Mouse (Mus musculus): Measurements from ENCODE around the gene Prkag2. TPM values are rescaled to one million over a fixed set of nuclear protein-coding genes. Genes with fewer than 3 reads are reported as not detected.
"Not testable (repeated sequence)": the region's sequence is repeated elsewhere in the genome, so short reads cannot be mapped to it uniquely, and the experiment has no call there.

Gene Prkag2
- polyA plus RNA-seq, 1 experiment from 2014 or later: 63.1 TPM

DNA sequence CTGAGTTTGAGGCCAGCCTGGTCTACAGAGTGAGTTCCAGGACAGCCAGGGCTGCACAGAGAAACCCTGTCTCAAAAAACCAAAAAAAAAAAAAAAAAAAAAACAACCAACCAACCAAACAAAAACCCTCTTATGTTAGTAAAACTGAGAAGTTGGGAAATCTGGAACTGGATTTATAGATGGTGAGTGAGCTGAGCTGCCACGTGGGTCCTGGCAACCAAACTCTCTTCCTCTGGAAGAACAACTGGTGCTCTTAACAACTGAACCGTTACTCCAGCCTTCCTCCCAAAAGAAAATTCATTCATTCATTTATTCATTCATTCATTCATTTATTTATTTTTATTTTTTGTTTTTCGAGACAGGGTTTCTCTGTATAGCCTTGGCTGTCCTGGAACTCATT, 278.2 kb downstream of the Prkag2 start:
- ATAC-seq; H3K27ac ChIP-seq; H3K4me3 ChIP-seq; H3K36me3 ChIP-seq (ENCODE audit: poor library complexity, severe bottlenecking); H3K27me3 ChIP-seq; H3K9me3 ChIP-seq (replicated peaks); H3K9ac ChIP-seq; H3K4me2 ChIP-seq: not testable (repeated sequence)
- 87% methylated on average over 3 of the region's 3 CpGs for WGBS
- H3K4me1 ChIP-seq: peaks cover 26% of the 10 kb centered on the region

DNA sequence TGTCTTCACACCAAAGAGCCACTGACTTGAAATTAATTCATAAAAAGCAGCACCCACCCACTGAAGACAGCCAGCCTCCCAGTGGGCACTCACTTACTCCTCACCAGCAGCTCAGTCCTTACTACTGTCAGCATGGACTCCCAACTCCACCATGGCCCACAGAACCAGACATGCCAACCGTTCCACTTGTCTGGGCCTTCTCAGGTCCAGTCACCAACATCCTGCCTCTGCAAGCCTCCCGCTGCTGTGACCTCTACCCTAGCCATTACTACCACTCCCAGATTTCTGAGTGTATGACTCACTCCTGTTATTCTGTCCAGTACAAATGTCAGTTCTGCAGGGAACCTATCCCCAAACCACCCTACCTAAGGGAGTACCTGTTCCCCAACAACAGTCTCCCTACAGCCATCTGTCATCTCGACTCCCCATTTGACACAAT, 279.0 kb downstream of the Prkag2 start:
- Histone ChIP-seq H3K36me3 (ENCODE audit: poor library complexity, severe bottlenecking) (peaks cover 9% of the 10 kb centered on the region), H3K9ac (no peak overlapping the region), H3K9me3 (replicated peaks) (no peaks in the 10 kb centered on the region), H3K4me2 (no peak overlapping the region), H3K4me3 (no peak overlapping the region), H3K27me3 (no peaks in the 10 kb centered on the region), H3K27ac (no peak overlapping the region), H3K4me1 (peaks cover 25% of the 10 kb centered on the region)
- 84% methylated on average over 3 of the region's 3 CpGs for WGBS
- no peak for ATAC-seq

DNA sequence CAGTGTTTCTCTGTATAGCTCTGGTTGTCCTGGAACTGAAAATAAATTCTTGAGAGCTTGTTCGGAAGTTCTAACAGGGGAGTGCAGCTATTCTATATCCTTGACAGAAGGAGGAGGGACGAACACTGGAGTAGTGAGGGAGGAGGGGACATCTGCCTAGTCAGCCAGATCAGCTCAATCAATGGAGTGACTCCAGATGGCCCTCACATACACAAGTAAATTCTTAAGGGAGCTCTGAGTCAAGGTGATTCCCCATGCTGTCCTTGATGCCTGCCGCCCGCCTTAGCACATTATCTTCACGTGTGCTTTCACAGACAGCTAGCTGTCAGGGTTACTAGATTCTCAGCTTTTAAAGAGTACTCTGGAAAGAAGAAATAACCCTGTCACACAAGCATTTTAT, 279.8 kb downstream of the Prkag2 start:
- Histone ChIP-seq H3K9me3 (replicated peaks) (no peaks in the 10 kb centered on the region), H3K4me3 (no peak overlapping the region), H3K27ac (no peak overlapping the region), H3K27me3 (no peaks in the 10 kb centered on the region), H3K9ac (no peak overlapping the region), H3K4me2 (no peak overlapping the region), H3K36me3 (ENCODE audit: poor library complexity, severe bottlenecking) (peaks cover 13% of the 10 kb centered on the region), H3K4me1 (peaks cover 17% of the 10 kb centered on the region; the same call in 1 of the 2 replicates)
- 71% methylated on average over 5 of the region's 5 CpGs for WGBS
- no peak for ATAC-seq

DNA sequence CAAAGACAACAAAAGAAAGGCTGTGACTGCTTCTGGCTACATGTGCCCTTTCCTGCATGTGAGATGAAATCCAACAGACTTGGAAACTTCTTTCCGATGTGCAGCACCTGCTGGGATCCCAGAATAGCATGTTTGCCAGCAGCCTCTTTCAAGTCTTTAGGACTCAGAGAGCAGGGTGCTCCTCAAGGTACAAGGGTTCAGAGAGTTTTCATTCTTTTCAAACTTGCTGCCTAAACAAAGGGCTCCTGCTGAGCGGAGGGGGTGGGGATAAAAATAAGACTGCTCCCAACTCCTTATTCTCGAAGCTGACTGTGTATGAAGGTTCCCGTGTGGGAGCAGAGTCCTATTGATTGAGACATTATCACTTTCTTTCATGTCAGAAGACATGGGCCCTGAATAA, 283.3 kb downstream of the Prkag2 start:
- ATAC-seq: no peak
- Histone ChIP-seq H3K9me3 (replicated peaks) (no peaks in the 10 kb centered on the region), H3K4me2 (no peak overlapping the region), H3K4me3 (no peak overlapping the region), H3K27ac (no peak overlapping the region), H3K9ac (no peak overlapping the region), H3K27me3 (no peaks in the 10 kb centered on the region), H3K4me1 (peaks cover 13% of the 10 kb centered on the region; the same call in 1 of the 2 replicates), H3K36me3 (ENCODE audit: poor library complexity, severe bottlenecking) (peaks cover 43% of the 10 kb centered on the region)
- WGBS: 45% methylated on average over 4 of the region's 4 CpGs

DNA sequence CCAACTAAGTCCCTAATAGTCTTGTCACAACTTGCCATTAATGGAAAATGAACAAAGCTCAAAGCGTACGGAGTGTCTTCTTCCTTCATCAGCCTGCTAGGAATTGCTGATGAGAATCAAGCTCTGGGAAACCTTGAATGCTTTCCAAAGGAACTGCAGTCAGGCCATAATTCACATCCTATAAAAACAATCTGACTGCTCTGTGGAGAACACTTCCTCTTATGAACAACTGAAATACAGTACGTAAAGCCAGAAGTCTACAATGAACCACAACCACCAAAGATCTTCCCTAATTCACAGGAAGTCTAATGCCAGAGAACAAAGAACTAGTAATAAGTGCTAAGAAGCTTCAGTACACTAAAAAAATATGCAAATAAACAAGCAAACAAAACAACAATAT, 286.5 kb downstream of the Prkag2 start:
- H3K9me3 ChIP-seq (replicated peaks): no peaks in the 10 kb centered on the region

DNA sequence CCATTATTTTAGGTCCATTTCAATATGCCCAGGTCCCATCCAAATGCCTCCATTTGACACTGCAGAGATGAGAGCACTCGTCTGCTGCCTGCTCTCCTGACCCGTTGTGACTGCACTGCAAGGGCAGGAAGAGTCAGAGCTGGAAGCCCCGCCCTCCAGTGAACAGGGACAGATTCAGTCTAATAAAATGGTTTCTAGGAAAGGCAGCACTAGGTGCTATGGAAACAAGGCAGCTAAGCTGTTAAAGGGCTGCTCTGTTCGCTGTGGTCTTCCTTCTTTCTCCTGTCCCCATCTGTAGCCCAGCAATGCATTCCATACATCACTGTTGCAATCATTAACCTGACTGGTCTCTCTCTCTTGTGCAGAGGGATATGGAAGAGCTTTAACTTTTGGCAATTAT, 287.4 kb downstream of the Prkag2 start:
- H3K9ac ChIP-seq: no peak overlapping the region
- no peak for ATAC-seq
- no peaks in the 10 kb centered on the region for H3K9me3 ChIP-seq (replicated peaks)
- no peak overlapping the region for H3K4me2 ChIP-seq
- no peaks in the 10 kb centered on the region for H3K27me3 ChIP-seq
- WGBS: 81% methylated on average over 4 of the region's 4 CpGs
- H3K4me3 ChIP-seq: no peak overlapping the region
- H3K4me1 ChIP-seq: 0 out of 2 replicates have a peak, but pooled peaks cover 3% of the 10 kb centered on the region
- H3K36me3 ChIP-seq (ENCODE audit: poor library complexity, severe bottlenecking): peaks cover 75% of the 10 kb centered on the region
- no peak overlapping the region for H3K27ac ChIP-seq

More for the DNA sequence above, 286.5 kb downstream of the Prkag2 start:
- no peak overlapping the region for H3K4me2 ChIP-seq
- no peaks in the 10 kb centered on the region for H3K27me3 ChIP-seq
- H3K27ac ChIP-seq: no peak overlapping the region
- no peak overlapping the region for H3K9ac ChIP-seq
- no peak overlapping the region for H3K4me3 ChIP-seq
- no peak for ATAC-seq
- 0 out of 2 replicates have a peak, but pooled peaks cover 3% of the 10 kb centered on the region for H3K4me1 ChIP-seq
- H3K36me3 ChIP-seq (ENCODE audit: poor library complexity, severe bottlenecking): peaks cover 70% of the 10 kb centered on the region
- 93% methylated on average over 3 of the region's 3 CpGs for WGBS

Other genes with a start within 250 kb of the Prkag2 start
- not detected in 2 replicates for gene Galntl5, start 80.8 kb upstream of the Prkag2 start, polyA plus RNA-seq (2015; fragmentation: Nextera tagmentation; extraction: Ambion mirVana)
- 33.6 and 35.9 TPM in 2 replicates for gene Galnt11, start 121.3 kb upstream of the Prkag2 start, polyA plus RNA-seq (2015; fragmentation: Nextera tagmentation; extraction: Ambion mirVana)
- gene E130116L18Rik, start 122.5 kb upstream of the Prkag2 start, polyA plus RNA-seq (2015; fragmentation: Nextera tagmentation; extraction: Ambion mirVana): not detected in 2 replicates

Measured in forebrain, embryonic 13.5 days (tissue).